8 mouse cellular contexts compared by ENCODE assay signal in genomic region chr6:114901921-114902320, GRCm38 (mm10).
DNase-seq lines count a peak whose midpoint lies in the region; ATAC-seq lines count a peak whose summit lies in the region.

No protein-coding gene starts in this region.

- no peaks in the 10 kb centered on the region for H3K9me3 ChIP-seq in heart, embryonic 13.5 days
- H3K9me3 ChIP-seq in embryonic facial prominence, embryonic 13.5 days: no peaks in the 10 kb centered on the region
- no peaks in the 10 kb centered on the region for H3K9me3 ChIP-seq in hindbrain, embryonic 16.5 days (ENCODE audit: control insufficient read depth, low read length)
- no peaks in the 10 kb centered on the region for H3K9me3 ChIP-seq in midbrain, embryonic 13.5 days

- peak overlapping the region; percentile 62 for H3K9ac ChIP-seq in heart, embryonic 13.5 days
- 0 out of 2 replicates have a peak overlapping the region, but pooled peaks have one; percentile 4 for H3K9ac ChIP-seq in embryonic facial prominence, embryonic 13.5 days
- H3K9ac ChIP-seq in hindbrain, embryonic 16.5 days (ENCODE audit: low read depth, low read length): no peak overlapping the region
- peak overlapping the region; percentile 51 for H3K9ac ChIP-seq in midbrain, embryonic 13.5 days (replicated peaks)

- intact Hi-C loops in heart, postnatal 25 days (cut with DNase I): loop anchor here (2.0 kb wide), 1 partner anchor 15 kb away; no protein-coding TSS in a partner anchor
- intact Hi-C loops in left cerebral cortex, postnatal 14 days (cut with DNase I): no loop called here

- peaks cover 96% of the 10 kb centered on the region for H3K4me1 ChIP-seq in heart, embryonic 13.5 days
- H3K4me1 ChIP-seq in embryonic facial prominence, embryonic 13.5 days: peaks cover 77% of the 10 kb centered on the region
- H3K4me1 ChIP-seq in hindbrain, embryonic 16.5 days (ENCODE audit: control insufficient read depth, insufficient read depth, low read depth, low read length): peaks cover 47% of the 10 kb centered on the region
- peaks cover 79% of the 10 kb centered on the region for H3K4me1 ChIP-seq in midbrain, embryonic 13.5 days (replicated peaks)

- ATAC-seq in heart, embryonic 13.5 days (ENCODE audit: extremely low read depth, insufficient number of reproducible peaks, low FRiP score, low TSS enrichment): no peak
- ATAC-seq in embryonic facial prominence, embryonic 13.5 days (ENCODE audit: insufficient number of reproducible peaks, insufficient read depth, low FRiP score, low TSS enrichment, low read depth): no peak
- ATAC-seq in hindbrain, embryonic 16.5 days: no peak
- ATAC-seq in midbrain, embryonic 13.5 days: peak; percentile 48; the same call in 1 of the 2 replicates

- 12% methylated on average over 4 of the region's 4 CpGs for WGBS in heart, embryonic 13.5 days
- 22% methylated on average over 4 of the region's 4 CpGs for WGBS in embryonic facial prominence, embryonic 13.5 days
- WGBS in hindbrain, embryonic 16.5 days: 24% methylated on average over 4 of the region's 4 CpGs
- 13% methylated on average over 4 of the region's 4 CpGs for WGBS in midbrain, embryonic 13.5 days

- no peak for DNase-seq in heart, postnatal 25 days (ENCODE audit: low spot score)
- DNase-seq in left cerebral cortex, postnatal 14 days (ENCODE audit: low spot score in 2 of 2): no peak
- DNase-seq in adrenal gland, adult 2 months: no peak
- no peak for DNase-seq in B cell, adult 2 months

- H3K27ac ChIP-seq in heart, embryonic 13.5 days (replicated peaks): peak overlapping the region; percentile 81
- peak overlapping the region; percentile 84 for H3K27ac ChIP-seq in embryonic facial prominence, embryonic 13.5 days
- peak overlapping the region; percentile 17; the same call in 1 of the 2 replicates for H3K27ac ChIP-seq in hindbrain, embryonic 16.5 days (ENCODE audit: low read depth, low read length)
- peak overlapping the region; percentile 62 for H3K27ac ChIP-seq in midbrain, embryonic 13.5 days

- peaks cover 31% of the 10 kb centered on the region for H3K36me3 ChIP-seq in heart, embryonic 13.5 days
- peaks cover 19% of the 10 kb centered on the region; the same call in 1 of the 2 replicates for H3K36me3 ChIP-seq in embryonic facial prominence, embryonic 13.5 days
- H3K36me3 ChIP-seq in hindbrain, embryonic 16.5 days (ENCODE audit: control insufficient read depth, insufficient read depth, low read length): no peaks in the 10 kb centered on the region
- no peaks in the 10 kb centered on the region for H3K36me3 ChIP-seq in midbrain, embryonic 13.5 days

- peak overlapping the region; percentile 61 for H3K4me2 ChIP-seq in heart, embryonic 13.5 days
- H3K4me2 ChIP-seq in embryonic facial prominence, embryonic 13.5 days: peak overlapping the region; percentile 43
- no peak overlapping the region for H3K4me2 ChIP-seq in hindbrain, embryonic 16.5 days (ENCODE audit: low read length)
- H3K4me2 ChIP-seq in midbrain, embryonic 13.5 days (replicated peaks): peak overlapping the region; percentile 28

- H3K4me3 ChIP-seq in heart, embryonic 13.5 days: peak overlapping the region; percentile 32
- H3K4me3 ChIP-seq in embryonic facial prominence, embryonic 13.5 days: no peak overlapping the region
- H3K4me3 ChIP-seq in hindbrain, embryonic 16.5 days (ENCODE audit: low read length): no peak overlapping the region
- no peak overlapping the region for H3K4me3 ChIP-seq in midbrain, embryonic 13.5 days (replicated peaks)

- H3K27me3 ChIP-seq in heart, embryonic 13.5 days (replicated peaks): no peaks in the 10 kb centered on the region
- H3K27me3 ChIP-seq in embryonic facial prominence, embryonic 13.5 days: no peaks in the 10 kb centered on the region
- H3K27me3 ChIP-seq in hindbrain, embryonic 16.5 days (replicated peaks; ENCODE audit: control insufficient read depth, insufficient read depth, low read length): no peaks in the 10 kb centered on the region
- H3K27me3 ChIP-seq in midbrain, embryonic 13.5 days: no peaks in the 10 kb centered on the region

Comparison
In these comparisons a context has a peak if more than half of its experiments do, and no peak if none do; other contexts are left out.
1. H3K27ac ChIP-seq: peak in every context shown above with its lines; median percentile 84 in embryonic facial prominence, embryonic 13.5 days; 81 in heart, embryonic 13.5 days; 62 in midbrain, embryonic 13.5 days; 17 in hindbrain, embryonic 16.5 days.